Mouse (Mus musculus) forebrain, postnatal 0 days (tissue): ENCODE data around the gene Slc29a3. TPM values are rescaled to one million over a fixed set of nuclear protein-coding genes. Genes with fewer than 3 reads are reported as not detected.
"Not testable (repeated sequence)": the region's sequence is repeated elsewhere in the genome, so short reads cannot be mapped to it uniquely, and the experiment has no call there.

Source experiments
- ATAC-seq: fragments of 200-750 bp; cut with Nextera tagmentation; 2 replicates; pipeline ENCODE4 v1.8.0; 2017; ENCODE audit warnings: mild to moderate bottlenecking, moderate library complexity
- DNase-seq: peaks from one replicate; pipeline ENCODE4 v3.0.0-alpha.2; 2015
- H3K27ac ChIP-seq: fragments of 300-500 bp; sonication (generic); 2 replicates; pipeline ENCODE4 v1.5.1; 2014; ENCODE audit warnings: low read depth, mild to moderate bottlenecking, antibody characterized with exemption, low read length, moderate library complexity, mixed read lengths
- H3K27me3 ChIP-seq: fragments of 300-500 bp; sonication (generic); 2 replicates; pipeline ENCODE4 v1.6.1; 2014; ENCODE audit warnings: mild to moderate bottlenecking, low read length, mixed read lengths; ENCODE audit not compliant: insufficient read depth
- H3K36me3 ChIP-seq: fragments of 300-500 bp; sonication (generic); 2 replicates; pipeline ENCODE4 v1.6.1; 2014; ENCODE audit warnings: mild to moderate bottlenecking, moderate library complexity; ENCODE audit not compliant: insufficient read depth
- H3K4me1 ChIP-seq: fragments of 300-500 bp; sonication (generic); 2 replicates; pipeline ENCODE4 v1.6.1; 2014; ENCODE audit warnings: antibody characterized with exemption; ENCODE audit not compliant: insufficient read depth
- H3K4me2 ChIP-seq: fragments of 300-500 bp; sonication (generic); 2 replicates; pipeline ENCODE4 v1.6.1; 2014; ENCODE audit warnings: low read depth, mild to moderate bottlenecking, moderate library complexity
- H3K4me3 ChIP-seq: fragments of 300-500 bp; sonication (generic); 2 replicates; pipeline ENCODE4 v1.5.1; 2014; ENCODE audit warnings: low read depth, low read length, mixed read lengths
- H3K9ac ChIP-seq: fragments of 300-500 bp; sonication (generic); 2 replicates; pipeline ENCODE4 v1.6.1; 2014; ENCODE audit warnings: mild to moderate bottlenecking
- H3K9me3 ChIP-seq: fragments of 300-500 bp; sonication (generic); 2 replicates; pipeline ENCODE4 v1.6.1; 2016; ENCODE audit warnings: low read length
- CTCF ChIP-seq: sonication (generic); IDR thresholded peaks from 2 replicates; pipeline ENCODE4 v1.5.1; 2016; ENCODE audit warnings: antibody characterized with exemption, control low read depth, low read depth
- WGBS: fragments of 180-500 bp; shearing (Covaris S2); extraction: QIAGEN DNeasy Blood & Tissue Kit; methylation state at CpG from one replicate; pipeline ENCODE4 v1.1.7; 2014; 5-methylcytosine and 5-hydroxymethylcytosine counted together
- polyA plus RNA-seq: library from polyadenylated mRNA; unstranded; fragments of >200 nt; fragmentation: Nextera tagmentation; extraction: Ambion mirVana; gene quantifications from 2 replicates; pipeline ENCODE4 v1.2.1, GENCODE M21; 2015
- total RNA-seq: library from RNA; depleted of rRNA; stranded (reverse); fragments of >200 nt; gene quantifications from 2 replicates; pipeline ENCODE4 v1.2.3, GENCODE M21; 2014

The Slc29a3 gene
- total and polyA plus RNA-seq, 2 experiments from 2014 or later, result 9.3 to 11.6 TPM

GRCm38 (mm10) chr10:60747667-60748212 is 4.9 kb downstream of the Slc29a3 start:
- Histone ChIP-seq H3K27me3 (no peaks in the 10 kb centered on the region), H3K9me3 (no peaks in the 10 kb centered on the region), H3K4me3 (no peak overlapping the region), H3K4me1 (peaks cover 10% of the 10 kb centered on the region), H3K9ac (peak overlapping the region; percentile 25; the same call in 1 of the 2 replicates), H3K4me2 (no peak overlapping the region), H3K27ac (no peak overlapping the region), H3K36me3 (no peaks in the 10 kb centered on the region)
- ATAC-seq (no peak), DNase-seq (no peak)
- no peak for TF ChIP-seq CTCF
- 86% methylated on average over 6 of the region's 6 CpGs for WGBS

GRCm38 (mm10) chr10:60746512-60746911 is 6.1 kb downstream of the Slc29a3 start:
- WGBS, result 84% methylated on average over 2 of the region's 2 CpGs
- Histone ChIP-seq H3K9ac (no peak overlapping the region), H3K4me2 (no peak overlapping the region), H3K27ac (no peak overlapping the region), H3K27me3 (no peaks in the 10 kb centered on the region), H3K36me3 (no peaks in the 10 kb centered on the region), H3K9me3 (no peaks in the 10 kb centered on the region), H3K4me1 (peaks cover 4% of the 10 kb centered on the region; the same call in 1 of the 2 replicates), H3K4me3 (no peak overlapping the region)
- DNase-seq (no peak), ATAC-seq (no peak)
- no peak for TF ChIP-seq CTCF

- DNase-seq (no peak), ATAC-seq (no peak)
- H3K4me3 ChIP-seq, result no peak overlapping the region
- H3K36me3 ChIP-seq, result no peaks in the 10 kb centered on the region
- no peak overlapping the region for H3K27ac ChIP-seq
- no peak for TF ChIP-seq CTCF
- 90% methylated on average over 13 of the region's 14 CpGs for WGBS
- H3K4me2 ChIP-seq, result no peak overlapping the region
- no peak overlapping the region for H3K9ac ChIP-seq
- H3K4me1 ChIP-seq, result peaks cover 4% of the 10 kb centered on the region; the same call in 1 of the 2 replicates
- no peaks in the 10 kb centered on the region for H3K9me3 ChIP-seq
- H3K27me3 ChIP-seq, result no peaks in the 10 kb centered on the region
Observed at GRCm38 (mm10) chr10:60744543-60745290, 7.9 kb downstream of the Slc29a3 start.

GRCm38 (mm10) chr10:60743681-60744080 is 8.9 kb downstream of the Slc29a3 start:
- Histone ChIP-seq H3K4me2 (no peak overlapping the region), H3K36me3 (no peaks in the 10 kb centered on the region), H3K9ac (no peak overlapping the region), H3K27ac (no peak overlapping the region), H3K9me3 (no peaks in the 10 kb centered on the region), H3K27me3 (no peaks in the 10 kb centered on the region), H3K4me3 (no peak overlapping the region), H3K4me1 (peaks cover 4% of the 10 kb centered on the region; the same call in 1 of the 2 replicates)
- TF ChIP-seq CTCF, result no peak
- ATAC-seq (no peak), DNase-seq (no peak)
- 68% methylated on average over 9 of the region's 9 CpGs for WGBS

- no peak overlapping the region for H3K4me2 ChIP-seq
- no peaks in the 10 kb centered on the region for H3K9me3 ChIP-seq
- H3K36me3 ChIP-seq, result no peaks in the 10 kb centered on the region
- H3K4me1 ChIP-seq, result peaks cover 4% of the 10 kb centered on the region; the same call in 1 of the 2 replicates
- ATAC-seq (no peak), DNase-seq (no peak)
- H3K4me3 ChIP-seq, result no peak overlapping the region
- no peak overlapping the region for H3K9ac ChIP-seq
- no peaks in the 10 kb centered on the region for H3K27me3 ChIP-seq
- H3K27ac ChIP-seq, result no peak overlapping the region
- no peak for TF ChIP-seq CTCF
- 87% methylated on average over 6 of the region's 6 CpGs for WGBS
Observed at GRCm38 (mm10) chr10:60742942-60743341, 9.7 kb downstream of the Slc29a3 start.

- ATAC-seq, H3K27me3 ChIP-seq, H3K4me2 ChIP-seq, H3K9me3 ChIP-seq, H3K9ac ChIP-seq, H3K36me3 ChIP-seq, H3K27ac ChIP-seq, DNase-seq, H3K4me1 ChIP-seq, H3K4me3 ChIP-seq: not testable (repeated sequence)
- WGBS, result 62% methylated on average over 1 of the region's 1 CpGs
Observed at GRCm38 (mm10) chr10:60742296-60742695, 10.3 kb downstream of the Slc29a3 start.

GRCm38 (mm10) chr10:60741435-60741834 is 11.2 kb downstream of the Slc29a3 start:
- H3K27ac ChIP-seq, result no peak overlapping the region
- H3K4me2 ChIP-seq, result no peak overlapping the region
- no peak overlapping the region for H3K9ac ChIP-seq
- no peak for ATAC-seq
- no peak for DNase-seq
- no peak overlapping the region for H3K4me3 ChIP-seq
- WGBS, result 79% methylated on average over 7 of the region's 7 CpGs
- no peaks in the 10 kb centered on the region for H3K9me3 ChIP-seq
- H3K36me3 ChIP-seq, result no peaks in the 10 kb centered on the region
- TF ChIP-seq CTCF, result no peak
- H3K4me1 ChIP-seq, result 0 out of 2 replicates have a peak, but pooled peaks cover under 1% of the 10 kb centered on the region
- no peaks in the 10 kb centered on the region for H3K27me3 ChIP-seq
